Mouse (Mus musculus) left cerebral cortex, adult 18-20 months (tissue): ENCODE data around the gene Prf1. TPM values are rescaled to one million over a fixed set of nuclear protein-coding genes. Genes with fewer than 3 reads are reported as not detected.

Experiments
- DNase-seq, 2 experiments: peaks; one replicate each; pipeline ENCODE4 v3.0.0; 2021 to 2022; ENCODE audit warnings: low spot score in 2 of 2, mixed read lengths in 1 of 2
- total RNA-seq, 2 experiments: library from RNA; stranded (reverse); gene quantifications; 2 replicates each; pipeline ENCODE4 v1.2.3; 2021

Prf1 gene
- total RNA-seq, 2 experiments from 2014 or later = not detected

GRCm38 (mm10) chr10:61337665-61338064 is 40.0 kb downstream of the Prf1 start:
- peak; percentile 10 to 38 for DNase-seq

GRCm38 (mm10) chr10:61339216-61339615 is 41.6 kb downstream of the Prf1 start:
- no peak for DNase-seq

DNA sequence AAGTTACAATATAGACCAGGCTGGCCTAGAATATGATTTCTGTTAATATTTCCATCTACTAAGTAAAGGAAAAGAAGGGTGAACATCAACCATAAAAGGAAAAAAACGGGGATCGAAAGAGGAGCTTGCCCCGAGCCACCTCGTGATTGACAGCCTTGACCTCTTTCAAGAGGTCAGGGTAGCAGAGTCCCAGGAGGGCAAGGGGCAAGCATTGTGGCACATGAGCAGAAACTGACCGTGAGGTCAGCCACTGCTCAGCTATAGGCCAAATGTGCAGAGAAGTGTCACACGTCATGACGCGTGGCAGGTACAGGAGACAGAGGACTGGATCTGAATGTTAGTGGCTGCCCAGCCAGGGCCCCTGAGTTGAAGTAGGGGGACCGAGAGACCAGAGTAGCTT is 42.6 kb downstream of the Prf1 start:
- no peak for DNase-seq

GRCm38 (mm10) chr10:61341045-61341444 is 43.4 kb downstream of the Prf1 start:
- DNase-seq = no peak

DNA sequence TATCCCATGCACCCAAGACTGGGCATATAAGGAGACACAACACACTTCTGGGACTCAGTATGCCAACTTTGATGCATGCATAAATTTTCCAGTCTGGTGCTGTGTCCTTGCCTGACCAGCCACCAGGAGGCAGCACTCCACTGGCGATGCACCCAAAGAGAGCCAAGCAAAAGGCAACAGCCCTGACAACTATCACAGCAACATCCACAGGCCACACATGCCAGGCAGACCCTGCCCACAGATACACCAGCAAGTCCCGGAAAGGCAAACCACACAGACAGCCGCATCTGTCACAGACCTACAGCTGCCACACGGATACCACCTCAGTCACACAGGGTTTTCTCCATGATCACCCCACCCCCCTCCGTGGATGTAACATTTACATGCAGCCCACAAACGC is 43.9 kb downstream of the Prf1 start:
- peak; percentile 76 to 82 for DNase-seq

DNA sequence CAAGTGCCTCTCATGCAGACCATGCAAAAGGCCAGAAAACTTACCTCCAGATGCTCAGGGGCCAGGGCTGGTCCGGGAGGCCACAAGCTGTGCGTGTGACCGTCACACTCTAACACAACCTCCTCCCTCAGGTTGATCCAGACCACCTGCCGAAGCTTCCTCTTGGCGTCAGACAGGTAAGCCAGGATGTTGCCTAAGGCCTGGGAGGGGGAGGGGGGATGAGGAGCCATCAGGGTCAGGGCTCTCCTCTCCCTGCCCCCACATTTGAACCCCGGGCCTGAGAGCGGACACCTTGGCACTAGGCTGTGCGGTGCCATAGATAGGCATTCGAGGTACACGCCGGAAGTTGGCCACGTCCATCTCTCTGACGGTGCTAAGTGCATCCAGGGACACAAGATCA is 45.1 kb downstream of the Prf1 start:
- DNase-seq = no peak

GRCm38 (mm10) chr10:61343950-61344349 is 46.3 kb downstream of the Prf1 start:
- DNase-seq = peak; percentile 62 to 79

DNA sequence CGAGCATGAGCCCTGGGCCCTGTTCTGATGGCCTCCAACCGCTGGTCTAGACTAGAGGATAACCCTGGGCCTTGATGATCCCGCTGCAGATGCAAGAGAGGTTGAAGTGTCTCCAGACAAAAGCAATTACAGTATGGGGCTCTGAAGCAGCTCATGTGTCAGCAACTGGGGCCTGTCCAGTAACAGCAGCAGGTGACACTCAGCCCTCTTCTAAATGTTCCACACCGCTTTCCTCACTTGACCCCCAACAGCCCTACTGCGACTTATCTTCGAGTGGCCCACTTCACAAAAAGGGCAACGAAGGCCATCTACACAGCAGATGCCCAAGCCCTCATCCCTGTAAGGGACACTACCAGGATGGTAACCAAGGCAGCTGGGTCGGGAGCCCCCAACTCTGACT is 47.5 kb downstream of the Prf1 start:
- DNase-seq = no peak

DNA sequence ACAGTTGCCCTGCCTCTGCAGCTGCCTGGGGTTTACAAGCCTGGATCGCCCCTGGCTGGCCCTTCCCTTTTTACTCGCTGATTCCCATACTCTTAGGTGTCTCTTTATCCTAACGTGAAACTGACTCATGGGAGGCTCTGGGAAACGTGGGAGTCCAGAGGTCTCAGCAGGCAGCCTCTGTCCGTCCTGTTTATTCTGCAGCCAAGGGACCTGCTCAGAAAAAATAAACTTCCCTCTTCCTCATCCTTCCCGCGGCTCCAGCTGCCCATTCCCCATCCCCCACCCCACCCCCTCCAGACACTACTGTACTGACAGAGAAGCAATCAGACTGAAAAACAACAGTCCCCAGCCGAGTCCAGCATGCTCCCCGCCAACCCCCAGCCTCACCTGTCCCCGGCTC is 48.7 kb downstream of the Prf1 start:
- DNase-seq = no peak

DNA sequence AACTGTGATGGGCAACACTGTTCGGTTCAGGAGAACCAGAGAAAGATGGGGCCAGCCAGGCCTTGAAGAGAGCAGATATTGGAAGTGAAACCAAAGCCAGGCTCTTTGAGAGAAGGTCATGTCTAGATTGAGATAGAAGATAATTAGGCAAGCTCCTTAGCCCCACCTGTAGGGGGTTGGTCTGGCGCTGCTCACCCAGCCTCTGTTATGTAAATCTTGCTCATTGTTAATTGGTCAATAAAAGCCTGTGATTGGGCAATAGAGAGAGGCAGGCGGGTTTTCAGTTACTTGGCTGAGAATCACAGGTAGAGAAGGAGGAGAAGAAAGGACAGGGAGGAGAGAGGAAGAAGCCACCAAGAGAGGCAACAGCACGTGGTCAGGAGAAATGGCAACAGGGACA is 53.6 kb downstream of the Prf1 start:
- DNase-seq = no peak

Other genes starting within 250 kb of the Prf1 start
- 10 to 100 TPM; 10.2 to 11.4 TPM for gene Pcbd1, start 208.5 kb upstream of the Prf1 start, total RNA-seq
- gene Sgpl1, start 150.1 kb upstream of the Prf1 start, total RNA-seq = 10 to 100 TPM; 22.4 to 25.8 TPM
- gene Tbata, start 125.9 kb upstream of the Prf1 start, total RNA-seq = under 1 TPM; 0.30 to 0.88 TPM
- gene Adamts14, start 24.4 kb upstream of the Prf1 start, total RNA-seq = under 1 TPM; 0.14 to 0.23 TPM
- gene Pald1, start 85.7 kb downstream of the Prf1 start, total RNA-seq = 1 to 10 TPM; 6.8 to 8.5 TPM
- under 1 TPM; 0.23 to 0.26 TPM for gene Nodal, start 120.1 kb downstream of the Prf1 start, total RNA-seq
- gene Eif4ebp2, start 154.8 kb downstream of the Prf1 start, total RNA-seq = 10 to 100 TPM; 49.2 to 53.4 TPM
- 10 to 100 TPM; 18.7 to 21.7 TPM for gene Lrrc20, start 178.0 kb downstream of the Prf1 start, total RNA-seq